Mouse (Mus musculus) MEL (cell line): ENCODE measurements at regions not wholly inside any gene's neighbourhood (a gene's known extent, or its start where the extent isn't known, plus 50 kb on each side); places are given as distances from the start of the nearest gene placed in this dataset.

Experiments
- DNase-seq: peaks from one replicate; pipeline ENCODE4 v3.0.0; 2011; ENCODE audit warnings: low read depth, low spot score
- H3K27ac ChIP-seq: 2 replicates; pipeline ENCODE4 v1.5.1; 2012; ENCODE audit warnings: low read depth, mild to moderate bottlenecking, control low read depth, low read length, moderate library complexity; ENCODE audit not compliant: control insufficient read depth
- H3K27me3 ChIP-seq, 2 experiments: fragments of 150-350 bp in 1 of 2; sonication (generic) in 1 of 2; 2 replicates each; pipeline ENCODE4 v1.6.1; 2012; ENCODE audit warnings: low read length in 2 of 2, mild to moderate bottlenecking in 2 of 2, improper control_type of control experiment in 1 of 2, moderate library complexity in 1 of 2; ENCODE audit not compliant: insufficient read depth in 2 of 2, control insufficient read depth in 1 of 2
- H3K36me3 ChIP-seq, 2 experiments: 2 replicates each; pipeline ENCODE4 v1.6.1; 2012 to 2014; ENCODE audit warnings: low read length in 2 of 2, improper control_type of control experiment in 1 of 2, inconsistent platforms in 1 of 2, mild to moderate bottlenecking in 1 of 2; ENCODE audit not compliant: insufficient read depth in 2 of 2, control insufficient read depth in 1 of 2
- H3K4me1 ChIP-seq, 2 experiments: fragments of 150-350 bp in 1 of 2; sonication (generic) in 1 of 2; 2 replicates each; pipeline ENCODE4 v1.6.1; 2012; ENCODE audit warnings: low read length in 2 of 2, improper control_type of control experiment in 1 of 2, mild to moderate bottlenecking in 1 of 2; ENCODE audit not compliant: insufficient read depth in 2 of 2, control insufficient read depth in 1 of 2
- H3K4me3 ChIP-seq, 2 experiments: fragments of 150-350 bp in 1 of 2; sonication (generic) in 1 of 2; 2 replicates each; pipeline ENCODE4 v1.5.1; 2012; ENCODE audit warnings: low read depth in 2 of 2, low read length in 2 of 2, mild to moderate bottlenecking in 2 of 2, moderate library complexity in 2 of 2, control low read depth in 1 of 2, improper control_type of control experiment in 1 of 2; ENCODE audit not compliant: control insufficient read depth in 1 of 2, insufficient read depth in 1 of 2
- H3K79me2 ChIP-seq: 2 replicates; pipeline ENCODE4 v1.6.1; 2012; ENCODE audit warnings: mild to moderate bottlenecking, low read length, moderate library complexity; ENCODE audit not compliant: control insufficient read depth, poor library complexity, insufficient read depth
- H3K9ac ChIP-seq: 2 replicates; pipeline ENCODE4 v1.6.1; 2012; ENCODE audit warnings: low read depth, mild to moderate bottlenecking, control low read depth, low read length, moderate library complexity; ENCODE audit not compliant: control insufficient read depth, poor library complexity, severe bottlenecking
- H3K9me3 ChIP-seq: fragments of 150-350 bp; sonication (generic); replicated peaks from 2 replicates; pipeline ENCODE4 v1.6.1; 2012; ENCODE audit warnings: mild to moderate bottlenecking, low read length, improper control_type of control experiment, moderate library complexity; ENCODE audit not compliant: insufficient read depth
- CHD2 ChIP-seq: IDR thresholded peaks from 2 replicates; pipeline ENCODE4 v1.6.1; 2011; ENCODE audit warnings: low read length, improper control_type of control experiment
- E2F4 ChIP-seq: IDR thresholded peaks from 2 replicates; pipeline ENCODE4 v1.6.1; 2011; ENCODE audit warnings: low read depth, low read length, improper control_type of control experiment, borderline replicate concordance
- ELF1 ChIP-seq: IDR thresholded peaks from 2 replicates; pipeline ENCODE4 v1.6.1; 2014; ENCODE audit warnings: low read depth, mild to moderate bottlenecking, inconsistent platforms, low read length, improper control_type of control experiment, moderate library complexity
- EP300 ChIP-seq, 2 experiments: IDR thresholded peaks; 2 replicates each; pipeline ENCODE4 v1.6.1; 2011; ENCODE audit warnings: improper control_type of control experiment in 2 of 2, low read length in 2 of 2, low read depth in 1 of 2, mild to moderate bottlenecking in 1 of 2
- GATA1 ChIP-seq: IDR thresholded peaks from 2 replicates; pipeline ENCODE4 v1.6.1; 2011; ENCODE audit warnings: low read depth, low read length, improper control_type of control experiment
- JUND ChIP-seq: IDR thresholded peaks from 2 replicates; pipeline ENCODE4 v1.6.1; 2011; ENCODE audit warnings: low read depth, mild to moderate bottlenecking, improper control_type of control experiment, low read length
- KAT2A ChIP-seq: conservative IDR thresholded peaks from 2 replicates; pipeline ENCODE4 v1.6.1; 2012; ENCODE audit warnings: low read depth, low read length, improper control_type of control experiment, inconsistent platforms
- MAFK ChIP-seq: IDR thresholded peaks from 2 replicates; pipeline ENCODE4 v1.6.1; 2011; ENCODE audit warnings: low read depth, mild to moderate bottlenecking, low read length, improper control_type of control experiment, borderline replicate concordance
- MYC ChIP-seq: IDR thresholded peaks from 2 replicates; pipeline ENCODE4 v1.6.1; 2011; ENCODE audit warnings: low read depth, mild to moderate bottlenecking, low read length, improper control_type of control experiment, moderate library complexity
- NELFE ChIP-seq: IDR thresholded peaks from 2 replicates; pipeline ENCODE4 v1.6.1; 2011; ENCODE audit warnings: low read depth, low read length, improper control_type of control experiment
- POLR2A ChIP-seq, 2 experiments: IDR thresholded peaks; 2 replicates each; pipeline ENCODE4 v1.6.1; 2011 to 2012; ENCODE audit warnings: low read length in 2 of 2, mild to moderate bottlenecking in 2 of 2, control low read depth in 1 of 2, improper control_type of control experiment in 1 of 2, low read depth in 1 of 2, moderate library complexity in 1 of 2; ENCODE audit not compliant: control insufficient read depth in 1 of 2, insufficient read depth in 1 of 2, poor library complexity in 1 of 2
- TAL1 ChIP-seq: IDR thresholded peaks from 2 replicates; pipeline ENCODE4 v1.6.1; 2012; ENCODE audit warnings: mild to moderate bottlenecking, inconsistent platforms, low read length, moderate library complexity, mixed read lengths
- TBP ChIP-seq: IDR thresholded peaks from 2 replicates; pipeline ENCODE4 v1.8.0; 2011; ENCODE audit warnings: low read depth, low read length, improper control_type of control experiment
- TCF12 ChIP-seq: IDR thresholded peaks from 2 replicates; pipeline ENCODE4 v1.6.1; 2014; ENCODE audit warnings: low read depth, mild to moderate bottlenecking, inconsistent platforms, low read length, improper control_type of control experiment, moderate library complexity
- ZKSCAN1 ChIP-seq: IDR thresholded peaks from 2 replicates; pipeline ENCODE4 v1.6.1; 2012; ENCODE audit warnings: low read depth, mild to moderate bottlenecking, inconsistent platforms, low read length, improper control_type of control experiment, moderate library complexity
- ZMIZ1 ChIP-seq: IDR thresholded peaks from 2 replicates; pipeline ENCODE4 v1.6.1; 2012; ENCODE audit warnings: low read depth, mild to moderate bottlenecking, inconsistent platforms, low read length, improper control_type of control experiment, moderate library complexity
- ZNF384 ChIP-seq: IDR thresholded peaks from 2 replicates; pipeline ENCODE4 v1.6.1; 2012; ENCODE audit warnings: low read depth, mild to moderate bottlenecking, inconsistent platforms, low read length, improper control_type of control experiment

- Histone ChIP-seq H3K4me1 (no peaks in the 10 kb centered on the region), H3K9ac (no peak overlapping the region)
Measured at GRCm38 (mm10) chr7:111163321-111163720, 80.5 kb upstream of the Eif4g2 start.

GRCm38 (mm10) chr7:111158791-111159286, 76.0 kb upstream of the Eif4g2 start:
- H3K36me3 ChIP-seq: peaks cover 0 to 11% of the 10 kb centered on the region in 2 experiments; a peak in 2 of 4 replicates
- H3K4me3 ChIP-seq: no peak overlapping the region
- no peak for DNase-seq
- TF ChIP-seq E2F4 (no peak), EP300 (IDR thresholded peaks at IDR 0.05; ENCODE audit: low read depth in 1 of 2, low read length in 2 of 2) (no peak), JUND (no peak), ZKSCAN1 (no peak), ELF1 (no peak), MYC (no peak), KAT2A (no peak), TCF12 (no peak), ZMIZ1 (no peak), NELFE (no peak), MAFK (no peak), CHD2 (no peak)
- peaks cover 5 to 15% of the 10 kb centered on the region in 2 experiments for H3K4me1 ChIP-seq
- H3K9ac ChIP-seq: no peak overlapping the region
- H3K27ac ChIP-seq: no peak overlapping the region
- H3K9me3 ChIP-seq: no peaks in the 10 kb centered on the region
- H3K79me2 ChIP-seq: no peaks in the 10 kb centered on the region; the same call in 1 of the 2 replicates
- H3K27me3 ChIP-seq: no peaks in the 10 kb centered on the region

More at GRCm38 (mm10) chr7:111163321-111163720, 80.5 kb upstream of the Eif4g2 start:
- Histone ChIP-seq H3K9me3 (no peaks in the 10 kb centered on the region), H3K79me2 (no peaks in the 10 kb centered on the region), H3K27me3 (no peaks in the 10 kb centered on the region), H3K4me3 (no peak overlapping the region), H3K36me3 (no peaks in the 10 kb centered on the region), H3K27ac (no peak overlapping the region)
- TF ChIP-seq POLR2A (IDR thresholded peaks at IDR 0.05; ENCODE audit: control insufficient read depth in 1 of 2, insufficient read depth in 1 of 2, low read depth in 1 of 2, low read length in 2 of 2, poor library complexity in 1 of 2): no peak
- TF ChIP-seq MAFK: no peak
- TF ChIP-seq GATA1: no peak
- TF ChIP-seq TAL1: no peak
- no peak for TF ChIP-seq TBP
- no peak for TF ChIP-seq ZNF384
- DNase-seq: no peak
